Mouse (Mus musculus): ENCODE measurements around the gene Setd6. TPM values are rescaled to one million over a fixed set of nuclear protein-coding genes. Genes with fewer than 3 reads are reported as not detected.

Gene Setd6
- polyA plus RNA-seq, 1 experiment from 2014 or later = 15.7 TPM

DNA sequence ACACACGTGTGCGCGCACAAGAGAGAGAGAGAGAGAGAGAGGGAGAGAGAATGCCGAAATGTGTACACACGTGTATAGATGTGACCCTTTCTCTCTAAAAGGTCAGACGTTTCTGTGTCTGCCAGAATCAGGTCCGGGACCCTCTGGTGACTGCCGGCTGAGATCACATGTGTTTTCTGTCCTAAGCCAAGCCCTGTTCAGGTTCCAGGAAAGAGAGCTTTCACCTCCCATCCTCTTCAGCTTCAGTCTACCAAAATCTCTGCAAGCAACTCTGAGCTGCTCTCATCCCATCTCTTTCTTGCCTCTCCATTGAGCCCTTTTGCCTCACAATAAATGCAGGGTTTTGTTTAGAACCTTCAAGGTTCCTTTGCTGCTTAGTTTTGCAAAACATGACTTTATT is 19.0 kb upstream of the Setd6 start:
- no peaks in the 10 kb centered on the region for H3K9me3 ChIP-seq
- H3K27ac ChIP-seq = no peak overlapping the region
- 0 out of 2 replicates have a peak, but pooled peaks cover 5% of the 10 kb centered on the region for H3K4me1 ChIP-seq
- ATAC-seq (ENCODE audit: insufficient number of reproducible peaks, low FRiP score, low TSS enrichment, low read depth) = no peak
- H3K4me3 ChIP-seq = no peak overlapping the region
- H3K9ac ChIP-seq = no peak overlapping the region
- H3K27me3 ChIP-seq = peaks cover 61% of the 10 kb centered on the region
- WGBS = 63% methylated on average over 8 of the region's 8 CpGs
- peak overlapping the region; percentile 29; the same call in 1 of the 2 replicates for H3K4me2 ChIP-seq
- no peaks in the 10 kb centered on the region for H3K36me3 ChIP-seq

DNA sequence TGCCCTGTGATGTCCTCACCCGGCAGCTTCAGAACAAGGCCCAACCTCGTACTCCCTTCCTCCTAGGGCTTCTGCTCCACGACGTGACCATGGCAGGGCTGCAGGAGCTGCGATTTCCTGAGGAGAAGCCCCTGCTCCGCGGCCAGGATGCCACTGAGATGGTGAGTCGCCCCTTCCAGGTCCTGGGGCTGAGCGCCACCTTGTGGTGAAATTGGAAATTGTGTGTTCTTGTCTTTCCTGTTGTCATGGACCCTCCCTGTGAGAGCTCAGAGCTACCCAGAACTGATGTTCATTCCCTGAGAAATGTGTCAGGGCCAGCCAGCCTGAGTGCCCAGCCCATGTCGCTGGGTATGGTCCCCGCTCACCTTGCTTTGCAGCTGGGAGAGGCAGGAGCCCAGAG is 18.6 kb upstream of the Setd6 start:
- Histone ChIP-seq H3K36me3 (no peaks in the 10 kb centered on the region), H3K4me2 (peak overlapping the region; percentile 29; the same call in 1 of the 2 replicates), H3K4me1 (0 out of 2 replicates have a peak, but pooled peaks cover 5% of the 10 kb centered on the region), H3K9me3 (no peaks in the 10 kb centered on the region), H3K27ac (no peak overlapping the region), H3K9ac (no peak overlapping the region), H3K27me3 (peaks cover 61% of the 10 kb centered on the region), H3K4me3 (no peak overlapping the region)
- 3% methylated on average over 11 of the region's 11 CpGs for WGBS
- ATAC-seq (ENCODE audit: insufficient number of reproducible peaks, low FRiP score, low TSS enrichment, low read depth) = no peak

DNA sequence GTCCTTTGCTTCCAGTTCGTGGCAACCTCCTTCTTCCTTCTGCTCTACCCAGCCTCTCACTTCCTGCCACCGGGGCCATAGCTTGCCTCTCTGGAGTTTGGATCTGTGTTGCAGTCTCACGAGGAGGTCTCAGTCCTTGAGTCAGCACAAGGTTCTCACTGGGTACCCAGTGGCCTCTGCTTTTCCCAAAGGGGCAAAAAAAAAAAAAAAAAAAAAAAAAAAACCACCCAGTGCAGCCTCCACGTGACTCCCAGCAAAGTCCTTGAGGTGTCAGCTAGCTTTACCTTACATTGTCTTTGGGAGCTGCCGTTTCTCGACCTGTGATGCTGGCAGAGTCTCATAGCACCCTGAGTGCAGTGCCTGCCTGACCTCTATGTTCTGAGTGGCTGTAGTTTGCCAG is 17.5 kb upstream of the Setd6 start:
- no peaks in the 10 kb centered on the region for H3K9me3 ChIP-seq
- no peak overlapping the region for H3K27ac ChIP-seq
- peaks cover 13% of the 10 kb centered on the region for H3K4me1 ChIP-seq
- no peak for ATAC-seq (ENCODE audit: insufficient number of reproducible peaks, low FRiP score, low TSS enrichment, low read depth)
- no peak overlapping the region for H3K4me2 ChIP-seq
- peaks cover 56% of the 10 kb centered on the region for H3K27me3 ChIP-seq
- H3K9ac ChIP-seq = no peak overlapping the region
- H3K36me3 ChIP-seq = no peaks in the 10 kb centered on the region
- no peak overlapping the region for H3K4me3 ChIP-seq
- WGBS = 45% methylated on average over 6 of the region's 6 CpGs

DNA sequence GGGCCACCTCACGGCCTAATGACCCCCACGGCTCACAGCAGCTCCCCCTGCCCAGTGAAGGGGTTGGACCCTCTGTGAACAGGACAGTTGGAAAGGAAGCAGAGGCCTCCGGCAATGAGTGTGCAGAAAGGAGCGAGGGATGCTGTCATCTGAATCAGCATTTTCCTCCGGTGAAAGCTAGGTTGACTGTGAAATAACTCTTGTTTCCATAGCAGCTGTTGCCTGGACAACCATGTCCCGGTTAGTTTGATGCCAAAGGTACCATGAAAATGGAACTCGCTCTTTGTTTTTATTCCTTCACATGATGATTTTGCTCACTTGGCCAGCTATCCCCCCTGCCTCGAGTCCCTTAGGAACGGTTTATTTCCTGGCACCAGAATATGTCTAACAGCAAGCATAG is 15.4 kb upstream of the Setd6 start:
- ATAC-seq (ENCODE audit: insufficient number of reproducible peaks, low FRiP score, low TSS enrichment, low read depth) = no peak
- Histone ChIP-seq H3K27me3 (peaks cover 42% of the 10 kb centered on the region), H3K4me3 (no peak overlapping the region), H3K9ac (no peak overlapping the region), H3K9me3 (no peaks in the 10 kb centered on the region), H3K27ac (no peak overlapping the region), H3K36me3 (no peaks in the 10 kb centered on the region), H3K4me1 (peaks cover 27% of the 10 kb centered on the region), H3K4me2 (no peak overlapping the region)
- 59% methylated on average over 9 of the region's 9 CpGs for WGBS

DNA sequence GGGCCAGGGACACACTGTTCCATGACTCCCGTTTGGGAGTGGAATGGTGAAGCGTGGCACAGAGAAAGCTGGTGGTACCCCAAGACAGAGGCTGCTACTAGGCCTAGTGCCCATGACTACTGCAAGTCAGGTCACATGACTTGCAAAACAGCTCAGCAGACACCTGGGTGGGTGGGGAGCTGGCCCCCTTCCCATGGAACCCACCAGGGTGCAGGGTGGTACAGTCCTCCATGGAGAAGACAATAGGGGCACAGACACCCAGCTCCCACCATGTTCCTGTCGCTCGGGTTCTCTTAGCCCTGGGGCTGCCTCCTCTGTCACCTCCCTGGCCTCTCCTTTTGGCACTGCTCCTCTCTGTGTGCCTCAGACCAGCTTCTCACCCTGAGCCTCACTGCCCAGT is 13.9 kb upstream of the Setd6 start:
- WGBS = 74% methylated on average over 4 of the region's 4 CpGs
- no peak overlapping the region for H3K9ac ChIP-seq

DNA sequence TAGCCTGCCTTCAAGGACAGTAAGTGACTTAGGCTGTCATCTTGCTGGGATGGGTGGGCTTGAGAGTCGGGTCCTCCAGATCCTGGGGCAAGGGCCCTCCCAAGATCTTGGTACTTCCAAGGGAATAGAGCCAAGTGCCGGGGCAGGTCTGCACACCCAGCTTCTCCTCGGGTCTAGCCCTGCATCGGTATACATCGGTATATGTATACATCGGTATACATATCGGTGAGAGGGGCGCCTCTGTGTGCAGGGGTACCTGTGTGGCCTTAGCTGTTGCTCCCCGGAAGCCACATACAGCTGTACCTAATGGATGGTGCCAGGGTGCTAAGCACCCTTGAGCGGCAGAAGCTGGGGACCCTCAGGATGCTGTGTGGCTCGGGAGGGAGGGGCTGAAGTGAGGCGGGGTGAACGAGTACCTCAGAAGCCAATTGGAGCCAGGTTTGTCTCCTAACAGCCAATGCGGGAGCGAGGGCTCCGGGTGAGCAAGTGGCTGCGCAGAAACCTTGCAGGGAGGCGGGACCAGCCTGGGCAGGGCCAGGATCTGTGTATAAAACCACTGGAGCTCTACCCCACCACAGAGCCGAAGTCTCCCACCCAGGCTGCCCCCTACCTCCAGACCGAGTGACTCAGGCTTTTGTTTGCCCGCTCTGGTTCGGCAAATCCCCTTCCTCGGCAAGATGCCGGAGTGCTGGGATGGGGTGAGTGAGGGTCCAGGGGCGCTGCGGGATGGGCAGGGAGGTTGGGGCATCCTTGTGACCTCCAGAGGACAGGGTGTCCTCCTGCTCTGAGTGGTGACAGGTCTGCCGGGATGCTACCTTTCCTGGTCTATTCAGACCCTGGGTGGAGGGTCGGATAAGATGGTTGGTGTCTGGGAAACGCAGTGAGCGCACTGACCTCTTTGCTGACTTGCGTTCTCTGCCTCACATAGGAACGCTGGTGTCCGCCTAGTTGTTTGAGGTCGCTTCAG is 12.9 kb upstream of the Setd6 start:
- Histone ChIP-seq H3K4me3 (peak overlapping the region; percentile 57), H3K4me1 (peaks cover 23% of the 10 kb centered on the region), H3K27me3 (peaks cover 24% of the 10 kb centered on the region), H3K9me3 (no peaks in the 10 kb centered on the region), H3K36me3 (no peaks in the 10 kb centered on the region), H3K9ac (peak overlapping the region; percentile 40), H3K27ac (0 out of 2 replicates have a peak overlapping the region, but pooled peaks have one; percentile 4), H3K4me2 (peak overlapping the region; percentile 95)
- ATAC-seq (ENCODE audit: insufficient number of reproducible peaks, low FRiP score, low TSS enrichment, low read depth) = peak; percentile 86
- 3% methylated on average over 34 of the region's 34 CpGs for WGBS

More for the DNA sequence above, 13.9 kb upstream of the Setd6 start:
- Histone ChIP-seq H3K9me3 (no peaks in the 10 kb centered on the region), H3K4me1 (peaks cover 27% of the 10 kb centered on the region), H3K4me2 (no peak overlapping the region), H3K27ac (no peak overlapping the region), H3K27me3 (peaks cover 30% of the 10 kb centered on the region), H3K36me3 (no peaks in the 10 kb centered on the region), H3K4me3 (no peak overlapping the region)
- ATAC-seq (ENCODE audit: insufficient number of reproducible peaks, low FRiP score, low TSS enrichment, low read depth) = no peak

DNA sequence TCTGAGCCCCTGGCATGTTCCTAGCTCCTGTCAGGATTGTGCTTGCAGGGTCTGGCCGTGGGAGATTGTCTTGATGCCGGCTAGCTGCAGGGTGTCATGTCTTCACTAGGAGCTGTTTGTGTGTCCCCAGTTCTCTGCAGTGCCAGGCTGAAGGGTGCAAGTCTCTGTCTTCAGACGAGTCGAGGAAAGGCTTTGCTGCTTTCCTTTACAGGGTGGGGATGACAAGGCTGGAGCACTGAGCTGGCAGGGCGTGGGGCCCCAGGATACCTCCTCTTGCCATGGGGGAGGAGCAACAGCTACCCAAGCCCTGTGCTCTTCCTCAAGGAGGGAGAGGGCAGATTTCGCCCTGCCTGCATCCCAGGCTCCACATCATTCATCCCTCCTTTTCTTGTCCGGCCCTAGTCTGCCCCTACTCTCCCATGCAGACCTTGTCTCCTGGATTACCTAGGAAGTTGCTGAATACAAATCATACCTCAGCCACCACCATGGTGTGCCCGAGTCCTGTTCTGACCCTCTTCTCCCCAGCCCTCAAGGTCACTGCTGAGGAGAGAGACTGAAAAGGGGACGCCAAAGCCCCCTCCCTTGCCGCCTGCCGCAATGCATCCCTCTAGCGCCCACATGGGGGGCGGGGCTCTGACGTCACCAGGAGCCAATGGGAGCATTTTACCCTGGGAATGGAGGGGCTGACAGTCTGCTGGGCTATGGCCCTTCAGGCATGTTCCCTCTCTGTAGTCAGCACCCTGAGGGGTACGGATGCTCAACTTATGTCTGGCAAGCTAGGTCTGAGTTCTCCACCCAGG is 12.0 kb upstream of the Setd6 start:
- 0 out of 2 replicates have a peak, but pooled peaks have one; percentile 13 for ATAC-seq (ENCODE audit: insufficient number of reproducible peaks, low FRiP score, low TSS enrichment, low read depth)
- peaks cover 15% of the 10 kb centered on the region for H3K27me3 ChIP-seq
- 0 out of 2 replicates have a peak overlapping the region, but pooled peaks have one; percentile 4 for H3K27ac ChIP-seq
- 3% methylated on average over 15 of the region's 15 CpGs for WGBS
- H3K36me3 ChIP-seq = no peaks in the 10 kb centered on the region
- peaks cover 23% of the 10 kb centered on the region for H3K4me1 ChIP-seq
- H3K4me3 ChIP-seq = peak overlapping the region; percentile 57
- H3K4me2 ChIP-seq = peak overlapping the region; percentile 95
- no peaks in the 10 kb centered on the region for H3K9me3 ChIP-seq
- peak overlapping the region; percentile 26 for H3K9ac ChIP-seq

DNA sequence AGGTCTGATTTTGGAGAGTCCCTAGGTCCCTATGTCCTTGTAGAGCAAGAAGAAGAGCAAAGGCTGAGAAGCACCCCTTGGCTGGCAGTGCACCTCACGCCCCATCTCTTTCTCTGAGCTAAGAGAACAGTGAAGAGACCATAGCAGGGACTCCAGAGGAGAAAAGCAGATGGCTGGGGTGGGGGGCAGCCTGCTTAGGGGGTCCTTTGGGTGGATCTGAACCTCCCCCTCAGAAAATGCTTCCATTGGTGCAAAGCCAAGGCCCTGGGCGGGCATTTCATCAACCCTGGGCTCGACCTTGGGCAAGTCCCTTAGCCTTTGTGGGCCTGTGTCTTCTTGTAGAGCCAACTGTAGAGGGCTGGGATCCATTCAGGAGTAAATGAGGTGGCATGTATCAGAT is 11.1 kb upstream of the Setd6 start:
- Histone ChIP-seq H3K9ac (no peak overlapping the region), H3K36me3 (no peaks in the 10 kb centered on the region), H3K27ac (no peak overlapping the region), H3K4me2 (no peak overlapping the region), H3K9me3 (no peaks in the 10 kb centered on the region), H3K4me1 (peaks cover 23% of the 10 kb centered on the region), H3K27me3 (peaks cover 7% of the 10 kb centered on the region), H3K4me3 (no peak overlapping the region)
- no peak for ATAC-seq (ENCODE audit: insufficient number of reproducible peaks, low FRiP score, low TSS enrichment, low read depth)
- 91% methylated on average over 3 of the region's 3 CpGs for WGBS

DNA sequence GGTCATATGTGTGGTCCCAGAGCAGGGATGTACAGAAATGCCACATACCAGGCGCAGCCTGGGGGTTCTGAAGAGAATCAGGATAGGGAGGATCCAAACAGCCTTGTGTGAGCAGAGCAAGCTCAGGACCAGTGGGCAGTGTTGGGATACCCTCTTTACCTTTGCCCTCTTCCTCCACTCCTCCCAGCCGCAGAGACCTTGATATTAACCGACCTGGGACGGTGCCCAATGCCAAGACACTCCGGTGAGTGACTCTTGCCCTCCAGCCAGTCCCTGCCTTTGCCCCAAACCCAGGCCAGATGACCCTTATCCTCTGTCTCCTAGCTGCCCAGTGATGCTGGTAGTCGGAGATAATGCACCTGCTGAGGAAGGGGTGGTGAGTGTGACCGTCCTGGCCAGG is 6.1 kb upstream of the Setd6 start:
- WGBS = 81% methylated on average over 7 of the region's 7 CpGs
- H3K4me1 ChIP-seq = 0 out of 2 replicates have a peak, but pooled peaks cover under 1% of the 10 kb centered on the region
- no peak overlapping the region for H3K9ac ChIP-seq
- no peak for ATAC-seq (ENCODE audit: insufficient number of reproducible peaks, low FRiP score, low TSS enrichment, low read depth)
- no peak overlapping the region for H3K4me3 ChIP-seq
- H3K27me3 ChIP-seq = no peaks in the 10 kb centered on the region
- no peak overlapping the region for H3K27ac ChIP-seq
- 0 out of 2 replicates have a peak, but pooled peaks cover 3% of the 10 kb centered on the region for H3K36me3 ChIP-seq
- H3K4me2 ChIP-seq = no peak overlapping the region
- H3K9me3 ChIP-seq = no peaks in the 10 kb centered on the region

DNA sequence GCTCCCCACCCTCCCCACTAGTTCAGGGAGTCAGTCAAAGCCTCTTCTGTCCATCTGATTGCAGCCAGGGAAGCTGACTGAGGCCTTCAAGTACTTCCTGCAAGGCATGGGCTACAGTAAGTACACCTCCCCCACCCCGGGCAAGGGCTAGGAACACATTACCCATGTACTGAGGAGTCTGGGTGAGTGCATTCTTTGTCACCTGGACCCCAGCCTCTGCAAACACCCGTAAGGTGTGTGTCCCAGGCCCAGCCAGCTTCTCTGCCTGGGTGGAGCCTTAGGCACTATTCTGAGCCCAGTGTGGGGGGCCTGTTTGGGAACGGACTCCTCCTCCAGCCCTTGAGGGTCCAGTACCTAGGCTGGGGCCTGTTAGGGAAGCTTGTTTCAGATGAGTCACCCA is 4.7 kb upstream of the Setd6 start:
- H3K4me2 ChIP-seq = no peak overlapping the region
- ATAC-seq (ENCODE audit: insufficient number of reproducible peaks, low FRiP score, low TSS enrichment, low read depth) = no peak
- WGBS = 41% methylated on average over 3 of the region's 3 CpGs

DNA sequence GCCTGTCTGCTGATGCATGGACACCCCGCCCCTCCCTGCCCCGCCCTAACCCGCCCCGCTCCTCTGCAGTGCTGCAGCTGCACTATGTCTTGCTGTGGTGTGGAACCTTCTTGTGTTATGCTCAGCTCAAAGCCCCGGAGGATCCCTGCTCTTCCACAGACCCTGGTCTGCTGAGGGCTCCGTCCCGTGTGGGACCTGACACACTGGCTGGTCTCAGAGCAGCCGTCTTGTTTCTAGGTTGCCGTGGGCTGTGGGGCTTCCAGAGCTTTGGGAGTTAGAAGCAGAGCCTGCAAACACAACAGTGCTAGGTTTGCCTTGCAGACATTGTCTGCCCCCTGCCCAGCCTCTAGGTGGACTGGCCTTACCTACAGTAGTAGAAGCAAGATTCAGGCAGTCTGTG is 3.3 kb upstream of the Setd6 start:
- H3K9ac ChIP-seq = no peak overlapping the region
- H3K36me3 ChIP-seq = 0 out of 2 replicates have a peak, but pooled peaks cover 7% of the 10 kb centered on the region
- H3K9me3 ChIP-seq = no peaks in the 10 kb centered on the region
- no peaks in the 10 kb centered on the region for H3K27me3 ChIP-seq
- H3K4me3 ChIP-seq = no peak overlapping the region
- no peak for ATAC-seq (ENCODE audit: insufficient number of reproducible peaks, low FRiP score, low TSS enrichment, low read depth)
- H3K4me1 ChIP-seq = peaks cover 16% of the 10 kb centered on the region
- no peak overlapping the region for H3K4me2 ChIP-seq
- 82% methylated on average over 9 of the region's 9 CpGs for WGBS
- H3K27ac ChIP-seq = no peak overlapping the region

More for the DNA sequence above, 4.7 kb upstream of the Setd6 start:
- H3K27me3 ChIP-seq = no peaks in the 10 kb centered on the region
- no peak overlapping the region for H3K9ac ChIP-seq
- H3K27ac ChIP-seq = no peak overlapping the region
- H3K9me3 ChIP-seq = no peaks in the 10 kb centered on the region
- no peak overlapping the region for H3K4me3 ChIP-seq
- 0 out of 2 replicates have a peak, but pooled peaks cover 3% of the 10 kb centered on the region for H3K36me3 ChIP-seq
- H3K4me1 ChIP-seq = peaks cover 3% of the 10 kb centered on the region
